ENCODE assay signal across 21 mouse cellular contexts in the genomic region with DNA sequence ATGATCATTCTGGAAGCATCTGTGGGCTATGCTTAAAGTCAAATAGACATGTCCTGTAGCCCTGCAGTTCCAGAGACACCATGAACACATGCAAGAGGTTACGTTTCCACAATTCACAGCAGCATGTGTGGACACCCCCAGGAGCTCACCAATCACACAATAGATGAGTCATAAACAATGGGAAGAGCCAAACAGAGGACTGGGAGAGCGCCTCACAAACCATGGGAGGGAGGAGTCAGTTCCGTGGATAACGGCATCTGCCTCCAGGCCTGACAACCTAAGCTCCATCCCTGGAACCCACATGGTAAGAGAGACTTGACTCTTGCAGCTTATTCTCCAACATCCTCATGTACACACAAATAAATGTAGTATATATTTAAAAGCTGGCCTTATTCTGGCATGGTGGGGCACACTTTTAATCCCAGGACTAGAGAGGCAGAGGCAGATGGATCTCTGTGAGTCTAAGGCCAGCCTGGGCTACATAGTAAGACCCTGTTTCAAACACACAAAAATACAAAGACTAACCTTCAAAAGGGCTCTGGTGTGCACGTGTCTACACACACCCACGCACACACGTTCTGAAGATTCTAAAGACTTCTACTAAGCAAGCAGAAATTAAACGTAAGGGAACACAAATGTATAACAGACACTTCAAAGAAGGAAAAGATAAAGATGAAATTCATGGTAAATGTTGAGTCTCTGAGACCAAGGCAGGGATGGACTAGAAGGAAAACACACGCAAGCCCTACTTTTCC. TPM values are rescaled to one million over a fixed set of nuclear protein-coding genes. Genes with fewer than 3 reads are reported as not detected.
DNase-seq lines count a peak whose midpoint lies in the region; ATAC-seq and TF ChIP-seq lines count a peak whose summit lies in the region.
"Had no signal": no experiment of that assay in that cellular context is flagged by ENCODE, and none has a peak within 500 bp of the region (broad histone marks: within the 10 kb centered on the region; RNA-seq: fewer than 3 reads in every experiment).

No protein-coding gene starts in this region.

- 0 out of 2 replicates have a peak overlapping the region, but pooled peaks have one; percentile 1 for H3K27ac ChIP-seq in cerebellum, adult 2 months (ENCODE audit: insufficient read depth, low read length)
- H3K27ac ChIP-seq in neural tube, embryonic 13.5 days (replicated peaks): peak overlapping the region; percentile 52
- H3K27ac ChIP-seq in small intestine, adult 2 months (ENCODE audit: insufficient read depth, low read depth, low read length): peak overlapping the region; percentile 19; the same call in 1 of the 2 replicates
- H3K27ac ChIP-seq: embryonic facial prominence, embryonic 15.5 days; forebrain, embryonic 10.5 days; hindbrain, postnatal 0 days; liver, embryonic 13.5 days; lung, embryonic 15.5 days; midbrain, embryonic 13.5 days had no signal

- H3K9ac ChIP-seq in neural tube, embryonic 13.5 days: no peak overlapping the region
- H3K9ac ChIP-seq: embryonic facial prominence, embryonic 15.5 days; kidney, embryonic 15.5 days; liver, embryonic 13.5 days; lung, embryonic 15.5 days; midbrain, embryonic 13.5 days had no signal

- DNase-seq in cerebellum, adult 2 months: peak in 1 of 2 experiments; percentile 56
- DNase-seq in cerebellum, adult 9-10 months: no peak
- no peak for DNase-seq in neural tube, embryonic 10.5 days (ENCODE audit: extremely low spot score, low spot score)
- DNase-seq in induced T-regulatory cell, adult 2 months (ENCODE audit: low read depth): peak; percentile 70
- no peak for DNase-seq in liver
- no peak for DNase-seq in urinary bladder, postnatal 10 days (ENCODE audit: low spot score)
- DNase-seq: adrenal gland, adult 8-10 months; cerebellum, adult 8-10 months; gastrocnemius, postnatal 36 days; left cerebral cortex, postnatal 4 days; liver, embryonic 13.5 days had no signal

- 48% methylated on average over 9 of the region's 9 CpGs for WGBS in cerebellum, adult 2 months
- 65% methylated on average over 9 of the region's 9 CpGs for WGBS in neural tube, embryonic 13.5 days
- WGBS in small intestine, adult 2 months: 68% methylated on average over 9 of the region's 9 CpGs

- no peak overlapping the region for H3K4me3 ChIP-seq in cerebellum, adult 2 months (replicated peaks; ENCODE audit: insufficient read depth, low read depth, low read length)
- no peak overlapping the region for H3K4me3 ChIP-seq in neural tube, embryonic 13.5 days
- H3K4me3 ChIP-seq in small intestine, adult 2 months (ENCODE audit: low read depth, low read length): no peak overlapping the region
- H3K4me3 ChIP-seq: embryonic facial prominence, embryonic 15.5 days; forebrain, embryonic 10.5 days; kidney, embryonic 15.5 days; liver, embryonic 13.5 days; lung, embryonic 15.5 days; midbrain, embryonic 13.5 days; myocyte had no signal

- no peak for TF ChIP-seq POLR2A in cerebellum, adult 2 months (IDR thresholded peaks at IDR 0.05; ENCODE audit: borderline replicate concordance, insufficient read depth, low read length)
- no peak for TF ChIP-seq POLR2A in small intestine, adult 2 months (IDR thresholded peaks at IDR 0.05; ENCODE audit: low read depth, low read length)

- no peak for TF ChIP-seq CTCF in cerebellum, adult 2 months (IDR thresholded peaks at IDR 0.05; ENCODE audit: borderline replicate concordance, insufficient read depth, low read depth, low read length)
- TF ChIP-seq CTCF in small intestine, adult 2 months (IDR thresholded peaks at IDR 0.05; ENCODE audit: extremely low read depth, insufficient read length, insufficient replicate concordance, low read depth, low read length): no peak

- H3K9me3 ChIP-seq in neural tube, embryonic 13.5 days: no peaks in the 10 kb centered on the region
- H3K9me3 ChIP-seq: embryonic facial prominence, embryonic 15.5 days; forebrain, embryonic 10.5 days; kidney, embryonic 15.5 days; liver, embryonic 13.5 days; lung, embryonic 15.5 days; midbrain, embryonic 13.5 days had no signal

- no peak for ATAC-seq in neural tube, embryonic 13.5 days (ENCODE audit: low read depth)
- ATAC-seq: hindbrain, postnatal 0 days; midbrain, embryonic 13.5 days had no signal

- H3K4me2 ChIP-seq in neural tube, embryonic 13.5 days: no peak overlapping the region
- H3K4me2 ChIP-seq: embryonic facial prominence, embryonic 15.5 days; heart, embryonic 11.5 days; kidney, embryonic 15.5 days; liver, embryonic 13.5 days; lung, embryonic 15.5 days; midbrain, embryonic 13.5 days had no signal

- no peaks in the 10 kb centered on the region for H3K36me3 ChIP-seq in neural tube, embryonic 13.5 days
- no peaks in the 10 kb centered on the region for H3K36me3 ChIP-seq in small intestine, adult 2 months (ENCODE audit: control insufficient read depth, insufficient read depth, low read length)
- H3K36me3 ChIP-seq: embryonic facial prominence, embryonic 15.5 days had no signal

- no peaks in the 10 kb centered on the region for H3K27me3 ChIP-seq in cerebellum, adult 2 months (ENCODE audit: control insufficient read depth, insufficient read depth, low read length)
- no peaks in the 10 kb centered on the region for H3K27me3 ChIP-seq in neural tube, embryonic 13.5 days
- no peaks in the 10 kb centered on the region for H3K27me3 ChIP-seq in small intestine, adult 2 months (ENCODE audit: control insufficient read depth, insufficient read depth, low read length)
- H3K27me3 ChIP-seq: embryonic facial prominence, embryonic 15.5 days; kidney, embryonic 15.5 days; liver, embryonic 13.5 days; lung, embryonic 15.5 days; midbrain, embryonic 13.5 days had no signal

- peaks cover 54% of the 10 kb centered on the region for H3K4me1 ChIP-seq in cerebellum, adult 2 months (ENCODE audit: control insufficient read depth, insufficient read depth, low read length)
- peaks cover 100% of the 10 kb centered on the region for H3K4me1 ChIP-seq in neural tube, embryonic 13.5 days (replicated peaks)
- peaks cover 56% of the 10 kb centered on the region for H3K4me1 ChIP-seq in small intestine, adult 2 months (ENCODE audit: control insufficient read depth, insufficient read depth, insufficient read length, low read length)

RNA-seq across cellular contexts. Expression of a gene that starts 44.1 kb away (rescaled TPM):
- 22.5 and 24.7 TPM in 2 replicates for polyA plus RNA-seq in cerebellum, adult 2 months (2012; rRNA removed)
- 79.0 and 79.2 TPM in 2 replicates for polyA plus RNA-seq in neural tube, embryonic 13.5 days (2015; fragmentation: Nextera tagmentation; extraction: Ambion mirVana)
- 9.0 and 15.4 TPM in 2 replicates for polyA plus RNA-seq in small intestine, adult 2 months (2012; rRNA removed)

Comparison
In these comparisons a context has a peak if more than half of its experiments do, and no peak if none do; other contexts are left out.
1. H3K27ac ChIP-seq: peak in every context shown above with its lines; median percentile 52 in neural tube, embryonic 13.5 days; 19 in small intestine, adult 2 months; 1 in cerebellum, adult 2 months.